Mouse (Mus musculus) kidney, adult 2 months (tissue): ENCODE results near the gene Slc26a9. TPM values are rescaled to one million over a fixed set of nuclear protein-coding genes. Genes with fewer than 3 reads are reported as not detected.

ENCODE experiments used
- DNase-seq: peaks from one replicate; pipeline ENCODE4 v3.0.0; 2021
- H3K27ac ChIP-seq: fragments of 200-500 bp; 2 replicates; pipeline ENCODE4 v1.5.1; 2012; ENCODE audit warnings: low read depth, low read length, control low read depth, inconsistent platforms; ENCODE audit not compliant: insufficient read depth
- H3K27me3 ChIP-seq: fragments of 200-500 bp; replicated peaks from 2 replicates; pipeline ENCODE4 v1.6.1; 2012; ENCODE audit warnings: mild to moderate bottlenecking, moderate library complexity, low read length, inconsistent platforms; ENCODE audit not compliant: control insufficient read depth, insufficient read depth
- H3K36me3 ChIP-seq: fragments of 200-500 bp; 2 replicates; pipeline ENCODE4 v1.6.1; 2012; ENCODE audit warnings: mild to moderate bottlenecking, moderate library complexity, low read length, inconsistent platforms; ENCODE audit not compliant: control insufficient read depth, insufficient read depth
- H3K4me1 ChIP-seq: fragments of 200-500 bp; 2 replicates; pipeline ENCODE4 v1.6.1; 2011; ENCODE audit warnings: low read length; ENCODE audit not compliant: control insufficient read depth, insufficient read depth
- H3K4me3 ChIP-seq: fragments of 200-500 bp; 2 replicates; pipeline ENCODE4 v1.5.1; 2011; ENCODE audit warnings: mild to moderate bottlenecking, low read depth, low read length, control low read depth; ENCODE audit not compliant: insufficient read depth
- CTCF ChIP-seq: fragments of 200-500 bp; conservative IDR thresholded peaks from 2 replicates; pipeline ENCODE4 v1.5.1; 2011; ENCODE audit warnings: low read depth, mild to moderate bottlenecking, control low read depth, low read length, moderate library complexity, mixed read lengths; ENCODE audit not compliant: insufficient read depth, insufficient read length
- POLR2A ChIP-seq: fragments of 200-500 bp; IDR thresholded peaks from one replicate; pipeline ENCODE4 v1.6.1; 2011; ENCODE audit warnings: low read depth, low read length, control low read depth
- WGBS: fragments of 180-500 bp; shearing (Covaris S2); methylation state at CpG from one replicate; pipeline ENCODE4 v1.1.7; 2018; 5-methylcytosine and 5-hydroxymethylcytosine counted together
- polyA plus RNA-seq: library from polyadenylated mRNA; depleted of rRNA; stranded (reverse); fragments of >200 nt; gene quantifications from 2 replicates; pipeline ENCODE4 v1.2.3, GENCODE M21; 2012; rRNA removed

Gene Slc26a9
- polyA plus RNA-seq = not detected in 2 replicates

DNA sequence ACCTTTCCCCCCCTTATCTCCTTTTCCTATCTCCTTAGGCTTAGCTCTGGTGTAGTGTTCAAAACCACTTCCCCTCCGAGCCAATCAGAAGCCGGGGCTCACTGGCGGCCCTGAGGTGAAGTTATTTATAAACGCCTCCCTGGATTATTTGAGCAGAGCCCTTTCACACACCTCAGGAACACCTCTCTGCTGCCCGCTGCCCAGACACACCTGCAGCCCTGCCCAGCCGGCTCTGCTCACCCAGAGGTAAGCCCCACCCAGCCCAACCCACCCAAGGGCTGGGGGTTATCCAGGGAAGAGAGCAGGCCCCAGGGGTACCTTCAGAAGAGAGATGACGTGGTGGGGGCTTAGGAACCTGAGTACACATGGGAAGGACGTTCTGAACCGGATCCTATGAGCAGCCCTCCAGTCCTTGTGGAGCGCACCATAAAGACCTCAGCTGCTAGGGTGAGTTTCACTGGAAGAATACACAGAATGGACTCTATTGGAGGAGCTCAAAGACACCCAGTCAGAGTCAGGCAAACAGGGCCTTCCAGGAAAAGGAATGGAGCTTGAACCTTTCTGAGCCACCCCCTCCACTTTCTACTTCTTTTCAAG, at the start of gene Slc26a9:
Gene Slc26a9 (plus strand): TSS at position 155 of the 597 bp plus-strand sequence.
- Histone ChIP-seq H3K27me3 (no peaks in the 10 kb centered on the region), H3K27ac (no peak within 1 kb of the TSS), H3K4me3 (no peak within 1 kb of the TSS), H3K4me1 (no peaks in the 10 kb centered on the region), H3K36me3 (no peaks in the 10 kb centered on the region)
- no peak for TF ChIP-seq POLR2A
- no peak for TF ChIP-seq CTCF
- 83% methylated on average over 10 of the region's 10 CpGs for WGBS
- DNase-seq = no peak

DNA sequence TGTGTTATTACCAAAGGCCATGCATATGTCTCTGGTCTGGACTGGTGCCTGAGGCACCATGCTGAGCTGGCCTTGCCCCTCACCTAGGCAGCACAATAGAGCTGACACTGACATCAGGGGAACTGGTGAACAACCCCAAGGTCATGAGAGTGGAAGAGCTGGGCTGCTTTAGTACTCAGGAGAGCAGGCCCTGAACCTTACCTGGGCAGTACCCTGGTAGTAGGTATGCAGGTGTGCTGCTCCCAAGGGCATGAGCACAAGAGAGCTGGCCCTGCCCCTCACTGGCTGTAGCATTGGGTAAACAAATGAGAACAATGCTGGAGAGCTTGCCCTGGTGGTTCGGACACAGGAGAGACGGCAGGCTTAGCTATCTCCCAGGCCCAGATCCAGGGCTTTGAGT, 48.5 kb upstream of the Slc26a9 start:
- Histone ChIP-seq H3K4me1 (no peaks in the 10 kb centered on the region), H3K27ac (no peak overlapping the region), H3K36me3 (no peaks in the 10 kb centered on the region), H3K4me3 (no peak overlapping the region), H3K27me3 (no peaks in the 10 kb centered on the region)
- DNase-seq = no peak
- TF ChIP-seq POLR2A = no peak
- TF ChIP-seq CTCF = no peak
- WGBS = 90% methylated on average over 2 of the region's 2 CpGs

DNA sequence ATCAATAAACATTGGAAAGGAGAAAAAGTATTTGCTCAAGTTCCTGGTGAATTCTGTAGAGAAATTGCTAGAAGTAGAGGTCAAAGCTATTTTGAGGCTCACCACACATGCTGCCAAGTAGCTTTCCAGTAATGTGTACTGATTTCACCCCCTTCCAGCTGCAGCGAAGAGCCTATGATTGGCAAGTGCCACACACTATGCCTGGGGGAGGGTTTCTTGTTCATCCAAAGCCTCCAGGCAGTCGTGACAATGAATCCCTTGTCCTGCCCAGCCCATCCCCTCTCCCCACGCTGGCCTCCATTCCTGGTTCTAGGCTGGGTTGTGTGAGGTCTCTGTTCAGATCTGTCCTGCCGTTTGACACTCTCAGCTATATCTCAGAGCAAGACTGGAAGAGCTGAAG, 47.5 kb upstream of the Slc26a9 start:
- 68% methylated on average over 4 of the region's 4 CpGs for WGBS

DNA sequence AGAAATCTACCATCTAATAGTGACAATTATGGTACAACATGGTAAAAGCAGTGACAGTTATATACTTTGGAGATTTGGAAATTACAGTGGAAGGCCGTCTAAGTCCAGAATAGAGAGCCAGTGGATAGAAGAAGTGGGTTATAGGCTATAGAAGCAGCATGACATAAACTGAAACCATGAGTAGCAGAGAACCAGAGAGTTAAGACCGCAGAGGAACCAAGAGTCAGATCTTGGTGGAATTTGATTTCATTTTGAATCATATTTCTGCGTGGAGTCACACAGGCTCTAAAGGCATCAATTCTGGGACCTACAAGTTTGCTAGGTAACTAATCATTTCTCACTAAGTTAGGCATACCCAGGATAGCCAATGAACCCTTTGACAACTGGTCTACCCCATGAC, 45.1 kb upstream of the Slc26a9 start:
- WGBS = 94% methylated on average over 3 of the region's 3 CpGs
- Histone ChIP-seq H3K4me1 (no peaks in the 10 kb centered on the region), H3K36me3 (no peaks in the 10 kb centered on the region), H3K27me3 (no peaks in the 10 kb centered on the region), H3K27ac (no peak overlapping the region), H3K4me3 (no peak overlapping the region)
- DNase-seq = no peak
- TF ChIP-seq CTCF = no peak
- no peak for TF ChIP-seq POLR2A

More for the DNA sequence above, 47.5 kb upstream of the Slc26a9 start:
- Histone ChIP-seq H3K4me1 (no peaks in the 10 kb centered on the region), H3K27ac (no peak overlapping the region), H3K27me3 (no peaks in the 10 kb centered on the region), H3K36me3 (no peaks in the 10 kb centered on the region), H3K4me3 (no peak overlapping the region)
- TF ChIP-seq CTCF (no peak), POLR2A (no peak)
- DNase-seq = no peak

DNA sequence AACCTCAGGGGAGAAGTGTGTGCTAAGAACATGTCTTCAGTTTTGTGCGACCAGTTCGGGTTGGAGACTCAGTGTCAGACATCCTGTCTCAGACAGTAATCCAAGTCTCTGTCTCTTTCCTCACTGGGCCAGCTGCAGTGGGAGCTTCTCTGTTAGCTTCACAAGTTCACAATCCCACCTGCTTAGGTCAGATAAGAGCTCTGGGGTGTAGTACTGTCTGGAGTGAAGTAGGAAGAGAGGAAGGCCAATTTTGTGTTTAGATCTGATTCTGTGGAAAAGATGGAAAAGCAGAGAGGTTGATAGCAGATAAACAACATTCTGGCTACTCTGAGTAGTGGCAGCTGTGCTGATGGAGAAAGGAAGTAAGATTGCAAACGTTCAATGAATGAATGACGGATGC, 44.2 kb upstream of the Slc26a9 start:
- TF ChIP-seq CTCF (no peak), POLR2A (no peak)
- Histone ChIP-seq H3K4me3 (no peak overlapping the region), H3K36me3 (no peaks in the 10 kb centered on the region), H3K27me3 (no peaks in the 10 kb centered on the region), H3K27ac (no peak overlapping the region), H3K4me1 (no peaks in the 10 kb centered on the region)
- WGBS = 82% methylated on average over 4 of the region's 4 CpGs
- DNase-seq = no peak

DNA sequence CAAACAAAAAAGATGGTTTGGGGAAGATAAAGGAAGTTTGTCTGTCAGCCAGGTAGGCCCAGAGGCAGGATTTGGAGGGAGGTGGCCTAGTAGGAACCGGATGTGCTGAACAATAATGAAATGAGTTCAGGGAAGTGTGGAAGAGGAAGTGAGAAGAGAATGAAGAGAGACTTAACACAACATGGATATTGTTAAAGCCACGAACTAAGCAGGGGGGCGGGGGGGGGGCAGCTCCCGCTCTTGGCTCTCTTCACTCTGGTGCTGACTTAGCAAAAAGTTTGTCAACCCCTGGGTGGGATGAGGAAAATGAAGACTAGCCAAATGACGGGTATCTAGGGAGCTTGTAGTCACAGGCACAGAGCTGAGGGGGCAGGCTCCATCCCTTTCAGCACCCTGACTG, 43.4 kb upstream of the Slc26a9 start:
- Histone ChIP-seq H3K36me3 (no peaks in the 10 kb centered on the region), H3K4me3 (no peak overlapping the region), H3K27me3 (no peaks in the 10 kb centered on the region), H3K4me1 (no peaks in the 10 kb centered on the region), H3K27ac (no peak overlapping the region)
- DNase-seq = no peak
- no peak for TF ChIP-seq CTCF
- no peak for TF ChIP-seq POLR2A
- WGBS = 68% methylated on average over 5 of the region's 5 CpGs

DNA sequence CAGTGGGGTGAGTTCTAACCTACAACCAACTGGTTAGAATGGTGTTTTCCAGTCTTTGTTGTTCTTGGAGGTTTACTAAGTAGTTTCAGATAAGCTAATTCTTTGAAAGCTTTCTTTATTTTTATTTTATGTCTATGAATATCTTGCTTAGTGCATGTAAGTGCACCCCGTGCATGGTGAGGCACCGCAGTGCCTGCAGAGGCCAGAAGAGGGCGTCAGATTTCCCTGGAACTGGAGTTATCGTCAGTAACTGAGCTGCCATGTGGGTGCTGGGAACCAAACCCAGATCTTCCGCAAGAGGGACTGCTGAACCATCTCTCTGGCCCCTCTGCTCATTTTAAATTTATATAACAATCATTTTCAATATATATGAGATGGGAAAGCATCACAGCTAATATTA, 42.4 kb upstream of the Slc26a9 start:
- Histone ChIP-seq H3K4me1 (no peaks in the 10 kb centered on the region), H3K4me3 (no peak overlapping the region), H3K36me3 (no peaks in the 10 kb centered on the region), H3K27me3 (no peaks in the 10 kb centered on the region), H3K27ac (no peak overlapping the region)
- 88% methylated on average over 5 of the region's 5 CpGs for WGBS
- DNase-seq = no peak
- no peak for TF ChIP-seq CTCF
- no peak for TF ChIP-seq POLR2A
